Mouse (Mus musculus): ENCODE results near the gene Kctd2. TPM values are rescaled to one million over a fixed set of nuclear protein-coding genes. Genes with fewer than 3 reads are reported as not detected.
"Not testable (repeated sequence)": the region's sequence is repeated elsewhere in the genome, so short reads cannot be mapped to it uniquely, and the experiment has no call there.

Gene Kctd2
- polyA plus RNA-seq, 1 experiment from 2014 or later = 28.8 TPM

GRCm38 (mm10) chr11:115453306-115453705 is 33.4 kb downstream of the Kctd2 start:
- no peak overlapping the region for H3K4me3 ChIP-seq (ENCODE audit: low read depth, low read length)
- H3K27me3 ChIP-seq (ENCODE audit: control insufficient read depth, insufficient read depth, low read length) = no peaks in the 10 kb centered on the region
- no peak overlapping the region for H3K27ac ChIP-seq (ENCODE audit: low read depth, low read length)
- WGBS = 67% methylated on average over 4 of the region's 4 CpGs
- no peak overlapping the region for H3K9ac ChIP-seq (replicated peaks; ENCODE audit: low read depth, low read length)
- H3K9me3 ChIP-seq (ENCODE audit: control insufficient read depth, low read length) = no peaks in the 10 kb centered on the region
- no peak for ATAC-seq (ENCODE audit: low read depth)
- no peak overlapping the region for H3K4me2 ChIP-seq (ENCODE audit: low read depth, low read length)
- H3K4me1 ChIP-seq (ENCODE audit: control insufficient read depth, insufficient read depth, low read length) = no peaks in the 10 kb centered on the region
- H3K36me3 ChIP-seq (ENCODE audit: control insufficient read depth, insufficient read depth, low read length) = no peaks in the 10 kb centered on the region

- not testable (repeated sequence) for H3K4me1 ChIP-seq (ENCODE audit: control insufficient read depth, insufficient read depth, low read length); H3K4me3 ChIP-seq (ENCODE audit: low read depth, low read length); H3K9ac ChIP-seq (replicated peaks; ENCODE audit: low read depth, low read length); H3K36me3 ChIP-seq (ENCODE audit: control insufficient read depth, insufficient read depth, low read length); ATAC-seq (ENCODE audit: low read depth); H3K4me2 ChIP-seq (ENCODE audit: low read depth, low read length); H3K27ac ChIP-seq (ENCODE audit: low read depth, low read length); H3K9me3 ChIP-seq (ENCODE audit: control insufficient read depth, low read length); H3K27me3 ChIP-seq (ENCODE audit: control insufficient read depth, insufficient read depth, low read length)
- WGBS = 82% methylated on average over 6 of the region's 6 CpGs
Measured at GRCm38 (mm10) chr11:115454822-115455221, 34.9 kb downstream of the Kctd2 start.

GRCm38 (mm10) chr11:115455619-115456018 is 35.7 kb downstream of the Kctd2 start:
- no peak overlapping the region for H3K4me3 ChIP-seq (ENCODE audit: low read depth, low read length)
- no peaks in the 10 kb centered on the region for H3K27me3 ChIP-seq (ENCODE audit: control insufficient read depth, insufficient read depth, low read length)
- no peak overlapping the region for H3K4me2 ChIP-seq (ENCODE audit: low read depth, low read length)
- H3K9me3 ChIP-seq (ENCODE audit: control insufficient read depth, low read length) = no peaks in the 10 kb centered on the region
- ATAC-seq (ENCODE audit: low read depth) = no peak
- H3K27ac ChIP-seq (ENCODE audit: low read depth, low read length) = no peak overlapping the region
- WGBS = 84% methylated on average over 15 of the region's 15 CpGs
- H3K36me3 ChIP-seq (ENCODE audit: control insufficient read depth, insufficient read depth, low read length) = no peaks in the 10 kb centered on the region
- H3K9ac ChIP-seq (replicated peaks; ENCODE audit: low read depth, low read length) = no peak overlapping the region
- no peaks in the 10 kb centered on the region for H3K4me1 ChIP-seq (ENCODE audit: control insufficient read depth, insufficient read depth, low read length)

- Histone ChIP-seq H3K27me3 (ENCODE audit: control insufficient read depth, insufficient read depth, low read length) (no peaks in the 10 kb centered on the region), H3K36me3 (ENCODE audit: control insufficient read depth, insufficient read depth, low read length) (no peaks in the 10 kb centered on the region), H3K27ac (ENCODE audit: low read depth, low read length) (no peak overlapping the region), H3K9me3 (ENCODE audit: control insufficient read depth, low read length) (no peaks in the 10 kb centered on the region), H3K4me3 (ENCODE audit: low read depth, low read length) (no peak overlapping the region), H3K9ac (replicated peaks; ENCODE audit: low read depth, low read length) (no peak overlapping the region), H3K4me1 (ENCODE audit: control insufficient read depth, insufficient read depth, low read length) (no peaks in the 10 kb centered on the region), H3K4me2 (ENCODE audit: low read depth, low read length) (no peak overlapping the region)
- no peak for ATAC-seq (ENCODE audit: low read depth)
- WGBS = 93% methylated on average over 5 of the region's 5 CpGs
Measured at GRCm38 (mm10) chr11:115456182-115456581, 36.3 kb downstream of the Kctd2 start.

- Histone ChIP-seq H3K27ac (ENCODE audit: low read depth, low read length) (no peak overlapping the region), H3K9ac (replicated peaks; ENCODE audit: low read depth, low read length) (no peak overlapping the region), H3K4me2 (ENCODE audit: low read depth, low read length) (no peak overlapping the region), H3K36me3 (ENCODE audit: control insufficient read depth, insufficient read depth, low read length) (no peaks in the 10 kb centered on the region), H3K4me3 (ENCODE audit: low read depth, low read length) (no peak overlapping the region), H3K27me3 (ENCODE audit: control insufficient read depth, insufficient read depth, low read length) (no peaks in the 10 kb centered on the region), H3K4me1 (ENCODE audit: control insufficient read depth, insufficient read depth, low read length) (no peaks in the 10 kb centered on the region), H3K9me3 (ENCODE audit: control insufficient read depth, low read length) (no peaks in the 10 kb centered on the region)
- no peak for ATAC-seq (ENCODE audit: low read depth)
- WGBS = 47% methylated on average over 6 of the region's 6 CpGs
Measured at GRCm38 (mm10) chr11:115457405-115457804, 37.5 kb downstream of the Kctd2 start.

GRCm38 (mm10) chr11:115460976-115461375 is 41.0 kb downstream of the Kctd2 start:
- H3K4me1 ChIP-seq (ENCODE audit: control insufficient read depth, insufficient read depth, low read length) = no peaks in the 10 kb centered on the region
- 25% methylated on average over 8 of the region's 8 CpGs for WGBS
- H3K4me2 ChIP-seq (ENCODE audit: low read depth, low read length) = no peak overlapping the region
- H3K9me3 ChIP-seq (ENCODE audit: control insufficient read depth, low read length) = no peaks in the 10 kb centered on the region
- no peak overlapping the region for H3K4me3 ChIP-seq (ENCODE audit: low read depth, low read length)
- H3K27me3 ChIP-seq (ENCODE audit: control insufficient read depth, insufficient read depth, low read length) = no peaks in the 10 kb centered on the region
- ATAC-seq (ENCODE audit: low read depth) = no peak
- no peaks in the 10 kb centered on the region for H3K36me3 ChIP-seq (ENCODE audit: control insufficient read depth, insufficient read depth, low read length)
- H3K27ac ChIP-seq (ENCODE audit: low read depth, low read length) = no peak overlapping the region
- no peak overlapping the region for H3K9ac ChIP-seq (replicated peaks; ENCODE audit: low read depth, low read length)

- Histone ChIP-seq H3K4me3 (ENCODE audit: low read depth, low read length) (no peak overlapping the region), H3K27me3 (ENCODE audit: control insufficient read depth, insufficient read depth, low read length) (no peaks in the 10 kb centered on the region), H3K27ac (ENCODE audit: low read depth, low read length) (no peak overlapping the region), H3K9ac (replicated peaks; ENCODE audit: low read depth, low read length) (no peak overlapping the region), H3K36me3 (ENCODE audit: control insufficient read depth, insufficient read depth, low read length) (no peaks in the 10 kb centered on the region), H3K4me2 (ENCODE audit: low read depth, low read length) (no peak overlapping the region), H3K9me3 (ENCODE audit: control insufficient read depth, low read length) (no peaks in the 10 kb centered on the region), H3K4me1 (ENCODE audit: control insufficient read depth, insufficient read depth, low read length) (no peaks in the 10 kb centered on the region)
- ATAC-seq (ENCODE audit: low read depth) = no peak
- 76% methylated on average over 5 of the region's 5 CpGs for WGBS
Measured at GRCm38 (mm10) chr11:115461846-115462242, 41.9 kb downstream of the Kctd2 start.

GRCm38 (mm10) chr11:115462243-115462891 is 42.4 kb downstream of the Kctd2 start, which contains the start of gene Slc16a5:
Gene Slc16a5 (plus strand): TSS chr11:115462474.
- H3K9me3 ChIP-seq (ENCODE audit: control insufficient read depth, low read length) = no peaks in the 10 kb centered on the region
- no peaks in the 10 kb centered on the region for H3K27me3 ChIP-seq (ENCODE audit: control insufficient read depth, insufficient read depth, low read length)
- ATAC-seq (ENCODE audit: low read depth) = no peak
- H3K4me2 ChIP-seq (ENCODE audit: low read depth, low read length) = no peak within 1 kb of the TSS
- no peak within 1 kb of the TSS for H3K9ac ChIP-seq (replicated peaks; ENCODE audit: low read depth, low read length)
- no peak within 1 kb of the TSS for H3K4me3 ChIP-seq (ENCODE audit: low read depth, low read length)
- H3K4me1 ChIP-seq (ENCODE audit: control insufficient read depth, insufficient read depth, low read length) = no peaks in the 10 kb centered on the region
- H3K27ac ChIP-seq (ENCODE audit: low read depth, low read length) = no peak within 1 kb of the TSS
- no peaks in the 10 kb centered on the region for H3K36me3 ChIP-seq (ENCODE audit: control insufficient read depth, insufficient read depth, low read length)
- WGBS = 73% methylated on average over 16 of the region's 16 CpGs

GRCm38 (mm10) chr11:115463397-115463796 is 43.5 kb downstream of the Kctd2 start:
- no peak overlapping the region for H3K9ac ChIP-seq (replicated peaks; ENCODE audit: low read depth, low read length)
- H3K27me3 ChIP-seq (ENCODE audit: control insufficient read depth, insufficient read depth, low read length) = no peaks in the 10 kb centered on the region
- no peak for ATAC-seq (ENCODE audit: low read depth)
- H3K4me1 ChIP-seq (ENCODE audit: control insufficient read depth, insufficient read depth, low read length) = no peaks in the 10 kb centered on the region
- H3K36me3 ChIP-seq (ENCODE audit: control insufficient read depth, insufficient read depth, low read length) = no peaks in the 10 kb centered on the region
- H3K4me2 ChIP-seq (ENCODE audit: low read depth, low read length) = no peak overlapping the region
- no peak overlapping the region for H3K27ac ChIP-seq (ENCODE audit: low read depth, low read length)
- no peaks in the 10 kb centered on the region for H3K9me3 ChIP-seq (ENCODE audit: control insufficient read depth, low read length)
- WGBS = 75% methylated on average over 11 of the region's 11 CpGs
- no peak overlapping the region for H3K4me3 ChIP-seq (ENCODE audit: low read depth, low read length)

Measured in neural tube, embryonic 14.5 days (tissue).